Mouse (Mus musculus) thymus, adult 2 months (tissue): Measurements from ENCODE around the gene Srpk1.

Source experiments
- CTCF ChIP-seq: fragments of 200-500 bp; IDR thresholded peaks from 2 replicates; pipeline ENCODE4 v1.5.1; 2012; ENCODE audit warnings: mild to moderate bottlenecking, control low read depth, low read length, moderate library complexity, borderline replicate concordance; ENCODE audit not compliant: control insufficient read depth, poor library complexity, insufficient read depth; ENCODE audit errors: extremely low read depth
- POLR2A ChIP-seq: fragments of 200-500 bp; IDR thresholded peaks from 2 replicates; pipeline ENCODE4 v1.6.1; 2012; ENCODE audit warnings: mild to moderate bottlenecking, low read length, control low read depth, moderate library complexity; ENCODE audit not compliant: control insufficient read depth, poor library complexity, insufficient read depth; ENCODE audit errors: extremely low read depth

- TF ChIP-seq CTCF (no peak), POLR2A (no peak)
Observed at GRCm38 (mm10) chr17:28626937-28627336, 4.4 kb upstream of the Srpk1 start.
